Mouse (Mus musculus): Measurements from ENCODE around the gene Hhex.

DNA sequence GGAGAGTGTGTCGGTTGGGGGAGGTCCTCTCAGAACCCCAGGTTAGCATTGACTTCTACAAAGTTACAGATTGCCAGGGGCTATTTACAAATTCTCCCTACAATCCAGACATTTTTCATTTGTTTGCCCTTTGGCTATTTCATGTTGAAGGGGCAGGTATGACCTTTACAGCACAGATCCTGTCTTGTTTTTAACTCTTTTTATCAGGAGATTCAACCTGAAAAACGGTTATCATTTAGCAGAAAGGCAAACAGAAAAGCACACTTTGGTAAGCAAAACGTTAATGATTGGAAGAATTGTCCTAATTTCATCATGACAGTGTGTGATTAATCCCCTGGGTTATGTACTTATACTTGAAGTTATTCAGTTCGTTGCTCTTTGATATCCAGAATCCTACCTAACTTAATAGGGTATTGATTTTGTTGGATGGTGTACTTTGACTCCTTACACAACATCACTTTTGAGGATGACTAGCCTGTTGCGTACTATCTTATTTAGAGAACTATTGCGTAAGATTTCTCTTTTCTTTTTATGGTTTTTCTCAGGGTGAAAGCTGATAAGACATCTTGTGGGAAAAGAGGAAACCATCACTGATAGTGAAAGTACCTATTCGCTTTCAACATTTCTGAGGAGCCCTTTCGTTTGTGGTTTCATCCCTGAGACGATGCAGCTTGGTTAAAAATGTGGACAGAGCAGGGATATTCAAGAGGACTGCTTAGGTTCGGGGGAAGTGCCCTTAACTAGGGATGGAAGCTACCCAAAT is 8.1 kb downstream of the Hhex start:
- no peak for TF ChIP-seq CHD2 (IDR thresholded peaks at IDR 0.05; ENCODE audit: low read depth, low read length)
- no peak for TF ChIP-seq HCFC1 (IDR thresholded peaks at IDR 0.05; ENCODE audit: borderline replicate concordance, insufficient read depth, low read length)
- no peak for TF ChIP-seq MAFK (IDR thresholded peaks at IDR 0.05; ENCODE audit: insufficient read depth, low read depth, low read length)
- TF ChIP-seq ZNF384 (IDR thresholded peaks at IDR 0.05; ENCODE audit: low read depth, low read length): no peak
- TF ChIP-seq ZC3H11A (IDR thresholded peaks at IDR 0.05; ENCODE audit: borderline replicate concordance, low read depth, low read length): no peak

All from ES-E14 (cell line).